Mouse (Mus musculus) hindbrain, embryonic 14.5 days (tissue): ENCODE results near the gene Sugp2. TPM values are rescaled to one million over a fixed set of nuclear protein-coding genes. Genes with fewer than 3 reads are reported as not detected.

Source experiments
- polyA plus RNA-seq: library from polyadenylated mRNA; unstranded; fragments of >200 nt; fragmentation: Nextera tagmentation; extraction: Ambion mirVana; gene quantifications from 2 replicates; pipeline ENCODE4 v1.2.1, GENCODE M21; 2014

Gene Sugp2
- polyA plus RNA-seq, 1 experiment from 2014 or later = 78.8 TPM

Other genes starting within 250 kb of the Sugp2 start
- gene Gatad2a, start 237.8 kb upstream of the Sugp2 start, polyA plus RNA-seq = 26.4 and 26.5 TPM in 2 replicates
- gene Mau2, start 191.5 kb upstream of the Sugp2 start, polyA plus RNA-seq = 69.3 and 69.4 TPM in 2 replicates
- 40.3 and 44.8 TPM in 2 replicates for gene Sugp1, start 191.4 kb upstream of the Sugp2 start, polyA plus RNA-seq
- 1.0 and 1.9 TPM in 2 replicates for gene Tm6sf2, start 161.3 kb upstream of the Sugp2 start, polyA plus RNA-seq
- gene Hapln4, start 150.8 kb upstream of the Sugp2 start, polyA plus RNA-seq = 0.80 and 1.1 TPM in 2 replicates
- gene Ncan, start 113.4 kb upstream of the Sugp2 start, polyA plus RNA-seq = 141 and 152 TPM in 2 replicates
- gene Nr2c2ap, start 102.9 kb upstream of the Sugp2 start, polyA plus RNA-seq = 29.1 and 29.5 TPM in 2 replicates
- gene Rfxank, start 95.1 kb upstream of the Sugp2 start, polyA plus RNA-seq = 7.2 and 8.2 TPM in 2 replicates
- 62.1 and 62.7 TPM in 2 replicates for gene Borcs8, start 94.7 kb upstream of the Sugp2 start, polyA plus RNA-seq
- 0.73 and 0.83 TPM in 2 replicates for gene Mef2b, start 94.5 kb upstream of the Sugp2 start, polyA plus RNA-seq
- 37.4 and 39.9 TPM in 2 replicates for gene Tmem161a, start 61.9 kb upstream of the Sugp2 start, polyA plus RNA-seq
- 6.5 and 6.9 TPM in 2 replicates for gene Slc25a42, start 21.9 kb upstream of the Sugp2 start, polyA plus RNA-seq
- 97.6 and 102 TPM in 2 replicates for gene Armc6, start 240 bp downstream of the Sugp2 start, polyA plus RNA-seq
- gene Homer3, start 48.6 kb downstream of the Sugp2 start, polyA plus RNA-seq = 23.5 and 25.1 TPM in 2 replicates
- 41.8 and 42.5 TPM in 2 replicates for gene Ddx49, start 68.3 kb downstream of the Sugp2 start, polyA plus RNA-seq
- 256 and 288 TPM in 2 replicates for gene Cope, start 68.3 kb downstream of the Sugp2 start, polyA plus RNA-seq
- 42.9 TPM in 2 replicates for gene Cers1, start 81.5 kb downstream of the Sugp2 start, polyA plus RNA-seq
- gene Gdf1, start 95.6 kb downstream of the Sugp2 start, polyA plus RNA-seq = 0.23 and 3.2 TPM in 2 replicates
- 17.3 and 17.9 TPM in 2 replicates for gene Upf1, start 119.1 kb downstream of the Sugp2 start, polyA plus RNA-seq
- 0.10 and 0.27 TPM in 2 replicates for gene Comp, start 139.3 kb downstream of the Sugp2 start, polyA plus RNA-seq
- 48.1 and 53.9 TPM in 2 replicates for gene Crtc1, start 205.4 kb downstream of the Sugp2 start, polyA plus RNA-seq
- 28.5 and 30.0 TPM in 2 replicates for gene Klhl26, start 242.7 kb downstream of the Sugp2 start, polyA plus RNA-seq